In genomic region chr4:102446160-102446945, GRCm38 (mm10) we compare ENCODE assay signal across 14 mouse cellular contexts.
A peak's percentile ranks its signal among the peaks of the same experiment; 100 is the strongest.
DNase-seq lines count a peak whose midpoint lies in the region; ATAC-seq and TF ChIP-seq lines count a peak whose summit lies in the region.
"Had no signal": no experiment of that assay in that cellular context is flagged by ENCODE, and none has a peak within 500 bp of the region (broad histone marks: within the 10 kb centered on the region; RNA-seq: fewer than 3 reads in every experiment).

No protein-coding gene starts in this region.

- 62% methylated on average over 8 of the region's 8 CpGs for WGBS in liver, embryonic 12.5 days (ENCODE audit: insufficient replicate concordance)
- WGBS in liver, embryonic 11.5 days, result 68% methylated on average over 8 of the region's 8 CpGs
- 60% methylated on average over 8 of the region's 8 CpGs for WGBS in heart, adult 2 months
- WGBS in stomach, embryonic 16.5 days, result 58% methylated on average over 8 of the region's 8 CpGs

- H3K4me2 ChIP-seq in liver, embryonic 12.5 days, result no peak overlapping the region
- H3K4me2 ChIP-seq in liver, embryonic 11.5 days, result no peak overlapping the region
- H3K4me2 ChIP-seq in stomach, embryonic 16.5 days (ENCODE audit: low read depth, low read length), result no peak overlapping the region
- H3K4me2 ChIP-seq: kidney, embryonic 15.5 days had no signal

- no peak overlapping the region for H3K27ac ChIP-seq in liver, embryonic 12.5 days
- H3K27ac ChIP-seq in liver, embryonic 11.5 days (ENCODE audit: low read depth, low read length), result no peak overlapping the region
- peak overlapping the region; percentile 74 for H3K27ac ChIP-seq in heart, adult 2 months
- no peak overlapping the region for H3K27ac ChIP-seq in stomach, embryonic 16.5 days (ENCODE audit: low read length)
- H3K27ac ChIP-seq: kidney, embryonic 15.5 days had no signal

- no peaks in the 10 kb centered on the region for H3K4me1 ChIP-seq in liver, embryonic 12.5 days
- no peaks in the 10 kb centered on the region for H3K4me1 ChIP-seq in liver, embryonic 11.5 days (replicated peaks; ENCODE audit: control insufficient read depth, insufficient read depth, low read length)
- H3K4me1 ChIP-seq in heart, adult 2 months (ENCODE audit: control insufficient read depth, insufficient read depth, low read length), result no peaks in the 10 kb centered on the region; the same call in 1 of the 2 replicates
- H3K4me1 ChIP-seq in stomach, embryonic 16.5 days (ENCODE audit: control insufficient read depth, insufficient read depth, low read length), result no peaks in the 10 kb centered on the region

- H3K36me3 ChIP-seq in liver, embryonic 12.5 days, result no peaks in the 10 kb centered on the region
- H3K36me3 ChIP-seq in liver, embryonic 11.5 days (ENCODE audit: control insufficient read depth, insufficient read depth, low read length), result no peaks in the 10 kb centered on the region
- no peaks in the 10 kb centered on the region for H3K36me3 ChIP-seq in heart, adult 2 months (ENCODE audit: control insufficient read depth, insufficient read depth, low read length)
- H3K36me3 ChIP-seq in stomach, embryonic 16.5 days (ENCODE audit: control insufficient read depth, insufficient read depth, low read length), result no peaks in the 10 kb centered on the region
- H3K36me3 ChIP-seq: kidney, embryonic 15.5 days had no signal

- H3K4me3 ChIP-seq in liver, embryonic 12.5 days, result no peak overlapping the region
- H3K4me3 ChIP-seq in liver, embryonic 11.5 days (ENCODE audit: low read depth, low read length), result no peak overlapping the region
- H3K4me3 ChIP-seq in heart, adult 2 months, result no peak overlapping the region
- H3K4me3 ChIP-seq in stomach, embryonic 16.5 days (replicated peaks; ENCODE audit: low read length), result no peak overlapping the region
- H3K4me3 ChIP-seq: kidney, embryonic 15.5 days had no signal

- ATAC-seq in liver, embryonic 12.5 days, result peak; percentile 27; the same call in 1 of the 2 replicates
- no peak; the same call in 1 of the 2 replicates for ATAC-seq in liver, embryonic 11.5 days (replicated peaks; ENCODE audit: low FRiP score)
- peak; percentile 33; the same call in 1 of the 2 replicates for ATAC-seq in stomach, embryonic 16.5 days (ENCODE audit: insufficient read depth, low FRiP score)
- ATAC-seq: Patski had no signal

- TF ChIP-seq CTCF in heart, adult 2 months (IDR thresholded peaks at IDR 0.05), result no peak

- peak; percentile 76 for TF ChIP-seq EP300 in heart, adult 2 months (IDR thresholded peaks at IDR 0.05; ENCODE audit: insufficient read depth, low read depth, low read length)

- intact Hi-C loops in heart, adult 2 months (cut with DNase I), result loop anchor here (5.0 kb wide), 2 partner anchors 36 to 99 kb away; no protein-coding TSS in a partner anchor
- intact Hi-C loops in heart, postnatal 36 days (cut with DNase I), result loop anchor here (5.0 to 10.0 kb wide), 2 partner anchors 36 to 192 kb away; no protein-coding TSS in a partner anchor

- no peak for TF ChIP-seq POLR2A in heart, adult 2 months (IDR thresholded peaks at IDR 0.05; ENCODE audit: insufficient read depth, low read depth, low read length)

- H3K9ac ChIP-seq in liver, embryonic 12.5 days, result no peak overlapping the region
- no peak overlapping the region for H3K9ac ChIP-seq in liver, embryonic 11.5 days (ENCODE audit: low read depth, low read length)
- no peak overlapping the region for H3K9ac ChIP-seq in heart, adult 2 months (ENCODE audit: low read depth, low read length)
- no peak overlapping the region for H3K9ac ChIP-seq in stomach, embryonic 16.5 days (ENCODE audit: low read length)
- H3K9ac ChIP-seq: kidney, embryonic 15.5 days had no signal

- no peaks in the 10 kb centered on the region for H3K79me2 ChIP-seq in heart, adult 2 months (replicated peaks; ENCODE audit: control insufficient read depth, insufficient read depth, low read length)

- no peaks in the 10 kb centered on the region for H3K9me3 ChIP-seq in liver, embryonic 12.5 days (replicated peaks)
- H3K9me3 ChIP-seq in liver, embryonic 11.5 days (ENCODE audit: control insufficient read depth, low read length), result no peaks in the 10 kb centered on the region
- no peaks in the 10 kb centered on the region for H3K9me3 ChIP-seq in stomach, embryonic 16.5 days (replicated peaks; ENCODE audit: control insufficient read depth, low read length)
- H3K9me3 ChIP-seq: kidney, embryonic 15.5 days had no signal

- no peaks in the 10 kb centered on the region for H3K27me3 ChIP-seq in liver, embryonic 12.5 days (replicated peaks)
- no peaks in the 10 kb centered on the region for H3K27me3 ChIP-seq in liver, embryonic 11.5 days (replicated peaks; ENCODE audit: control insufficient read depth, insufficient read depth, low read length)
- no peaks in the 10 kb centered on the region for H3K27me3 ChIP-seq in heart, adult 2 months (ENCODE audit: control insufficient read depth, insufficient read depth, low read length)
- H3K27me3 ChIP-seq in stomach, embryonic 16.5 days (ENCODE audit: control insufficient read depth, insufficient read depth, low read length), result no peaks in the 10 kb centered on the region
- H3K27me3 ChIP-seq: kidney, embryonic 15.5 days; Patski had no signal

- no peak for DNase-seq in liver, embryonic 11.5 days (ENCODE audit: low spot score)
- peak; percentile 33 to 63 for DNase-seq in heart, adult 2 months
- peak; percentile 13 to 23 for DNase-seq in heart, postnatal 36 days
- no peak for DNase-seq in left cerebral cortex, adult 9 months (ENCODE audit: low spot score in 2 of 2)
- DNase-seq in urinary bladder, postnatal 25 days (ENCODE audit: low spot score), result no peak
- no peak for DNase-seq in kidney, postnatal 14 days
- DNase-seq: adrenal gland, postnatal 14 days; cerebellum, adult 8-10 months; lung, postnatal 4 days; thymus, postnatal 36 days had no signal

Comparison
In these comparisons a context has a peak if more than half of its experiments do, and no peak if none do; other contexts are left out.
1. DNase-seq: peak in heart, adult 2 months (2 of 2) and heart, postnatal 36 days (2 of 2); none in liver, embryonic 11.5 days (single experiment), left cerebral cortex, adult 9 months (0 of 2), urinary bladder, postnatal 25 days (single experiment) and kidney, postnatal 14 days (single experiment).